ENCODE assay signal across 35 mouse cellular contexts in genomic region chr10:97714584-97714983, GRCm38 (mm10). TPM values are rescaled to one million over a fixed set of nuclear protein-coding genes. Genes with fewer than 3 reads are reported as not detected.
DNase-seq lines count a peak whose midpoint lies in the region; ATAC-seq and TF ChIP-seq lines count a peak whose summit lies in the region.
"Had no signal": no experiment of that assay in that cellular context is flagged by ENCODE, and none has a peak within 500 bp of the region (broad histone marks: within the 10 kb centered on the region; RNA-seq: fewer than 3 reads in every experiment).

No protein-coding gene starts in this region.

- ATAC-seq in heart, embryonic 13.5 days (ENCODE audit: extremely low read depth, insufficient number of reproducible peaks, low FRiP score, low TSS enrichment), result no peak
- no peak for ATAC-seq in heart, embryonic 16.5 days (replicated peaks; ENCODE audit: extremely low read depth, insufficient read depth, low FRiP score)
- ATAC-seq: forebrain, embryonic 15.5 days; Patski had no signal

- no peak overlapping the region for H3K4me3 ChIP-seq in heart, embryonic 10.5 days
- H3K4me3 ChIP-seq in heart, embryonic 13.5 days, result no peak overlapping the region
- H3K4me3 ChIP-seq in heart, embryonic 16.5 days (ENCODE audit: low read length), result no peak overlapping the region
- peak overlapping the region; percentile 79 for H3K4me3 ChIP-seq in testis, adult 2 months (ENCODE audit: control insufficient read depth, low read depth, low read length)
- H3K4me3 ChIP-seq: embryonic facial prominence, embryonic 10.5 days; embryonic facial prominence, embryonic 13.5 days; erythroblast, embryonic 14.5 days; forebrain, embryonic 12.5 days; forebrain, embryonic 15.5 days; hindbrain, embryonic 12.5 days; hindbrain, embryonic 15.5 days had no signal

- peak; percentile 71; the same call in 1 of the 2 replicates for TF ChIP-seq POLR2A in testis, adult 2 months (IDR thresholded peaks at IDR 0.05; ENCODE audit: control insufficient read depth, low read depth, low read length)

- intact Hi-C loops in heart, postnatal 14 days (cut with DNase I), result no loop called here
- intact Hi-C loops in heart, postnatal 36 days (cut with DNase I), result no loop called here

- H3K9me3 ChIP-seq in heart, embryonic 10.5 days, result no peaks in the 10 kb centered on the region
- no peaks in the 10 kb centered on the region for H3K9me3 ChIP-seq in heart, embryonic 13.5 days
- no peaks in the 10 kb centered on the region for H3K9me3 ChIP-seq in heart, embryonic 16.5 days (replicated peaks; ENCODE audit: control insufficient read depth, low read length)
- H3K9me3 ChIP-seq: embryonic facial prominence, embryonic 10.5 days; embryonic facial prominence, embryonic 13.5 days; forebrain, embryonic 12.5 days; forebrain, embryonic 15.5 days; G1E; hindbrain, embryonic 12.5 days; hindbrain, embryonic 15.5 days had no signal

- H3K4me2 ChIP-seq in heart, embryonic 13.5 days, result peak overlapping the region; percentile 49
- peak overlapping the region; percentile 19; the same call in 1 of the 2 replicates for H3K4me2 ChIP-seq in heart, embryonic 16.5 days (ENCODE audit: low read depth, low read length)
- H3K4me2 ChIP-seq: embryonic facial prominence, embryonic 13.5 days; forebrain, embryonic 12.5 days; forebrain, embryonic 15.5 days; hindbrain, embryonic 12.5 days; hindbrain, embryonic 15.5 days had no signal

- no peak for TF ChIP-seq CTCF in testis, adult 2 months (IDR thresholded peaks at IDR 0.05; ENCODE audit: control insufficient read depth, insufficient read depth, insufficient replicate concordance, low read depth, low read length)

- peaks cover 6% of the 10 kb centered on the region; the same call in 1 of the 2 replicates for H3K4me1 ChIP-seq in heart, embryonic 10.5 days
- H3K4me1 ChIP-seq in heart, embryonic 13.5 days, result peaks cover 20% of the 10 kb centered on the region
- H3K4me1 ChIP-seq in heart, embryonic 16.5 days (ENCODE audit: control insufficient read depth, insufficient read depth, low read length), result peaks cover 8% of the 10 kb centered on the region
- no peaks in the 10 kb centered on the region for H3K4me1 ChIP-seq in testis, adult 2 months (ENCODE audit: control insufficient read depth, insufficient read depth, low read length)
- H3K4me1 ChIP-seq: embryonic facial prominence, embryonic 10.5 days; embryonic facial prominence, embryonic 13.5 days; forebrain, embryonic 12.5 days; hindbrain, embryonic 12.5 days; hindbrain, embryonic 15.5 days had no signal

- no peak overlapping the region for H3K9ac ChIP-seq in heart, embryonic 13.5 days
- no peak overlapping the region for H3K9ac ChIP-seq in heart, embryonic 16.5 days (ENCODE audit: low read length)
- H3K9ac ChIP-seq: embryonic facial prominence, embryonic 13.5 days; forebrain, embryonic 12.5 days; forebrain, embryonic 15.5 days; hindbrain, embryonic 12.5 days; hindbrain, embryonic 15.5 days had no signal

- DNase-seq in heart, embryonic 10.5 days (ENCODE audit: low spot score), result no peak
- DNase-seq in heart, postnatal 14 days, result no peak
- DNase-seq in heart, postnatal 36 days, result no peak
- no peak for DNase-seq in heart, adult 8-10 months (ENCODE audit: low spot score)
- DNase-seq in testis, postnatal 10 days (ENCODE audit: low spot score), result no peak
- DNase-seq: adrenal gland, postnatal 10 days; adrenal gland, postnatal 36 days; B cell, adult 2 months; cerebellum, adult 18-20 months; cerebellum, adult 9-10 months; cerebellum, postnatal 36 days; embryo, embryonic 11 days; gastrocnemius, postnatal 25 days; heart, adult 18-20 months; kidney, adult 2 months had no signal

- 71% methylated on average over 4 of the region's 4 CpGs for WGBS in heart, embryonic 10.5 days
- 44% methylated on average over 4 of the region's 4 CpGs for WGBS in heart, embryonic 13.5 days
- WGBS in heart, embryonic 16.5 days, result 54% methylated on average over 4 of the region's 4 CpGs

- no peaks in the 10 kb centered on the region for H3K27me3 ChIP-seq in heart, embryonic 10.5 days (ENCODE audit: insufficient read depth, poor library complexity, severe bottlenecking)
- H3K27me3 ChIP-seq in heart, embryonic 13.5 days (replicated peaks), result no peaks in the 10 kb centered on the region
- H3K27me3 ChIP-seq in heart, embryonic 16.5 days (ENCODE audit: control insufficient read depth, insufficient read depth, low read length), result no peaks in the 10 kb centered on the region
- H3K27me3 ChIP-seq in testis, adult 2 months (ENCODE audit: control insufficient read depth, insufficient read depth, low read length), result no peaks in the 10 kb centered on the region
- H3K27me3 ChIP-seq: CH12.LX; embryonic facial prominence, embryonic 13.5 days; forebrain, embryonic 12.5 days; forebrain, embryonic 15.5 days; hindbrain, embryonic 12.5 days; hindbrain, embryonic 15.5 days had no signal

- H3K36me3 ChIP-seq in heart, embryonic 10.5 days, result no peaks in the 10 kb centered on the region
- no peaks in the 10 kb centered on the region for H3K36me3 ChIP-seq in heart, embryonic 13.5 days
- H3K36me3 ChIP-seq in heart, embryonic 16.5 days (ENCODE audit: control insufficient read depth, insufficient read depth), result no peaks in the 10 kb centered on the region
- H3K36me3 ChIP-seq in testis, adult 2 months (ENCODE audit: control insufficient read depth, insufficient read depth, low read length), result no peaks in the 10 kb centered on the region
- H3K36me3 ChIP-seq: embryonic facial prominence, embryonic 10.5 days; embryonic facial prominence, embryonic 13.5 days; forebrain, embryonic 12.5 days; forebrain, embryonic 15.5 days; G1E; hindbrain, embryonic 12.5 days; hindbrain, embryonic 15.5 days had no signal

- H3K27ac ChIP-seq in heart, embryonic 10.5 days, result 0 out of 2 replicates have a peak overlapping the region, but pooled peaks have one; percentile 6
- no peak overlapping the region for H3K27ac ChIP-seq in heart, embryonic 13.5 days (replicated peaks)
- H3K27ac ChIP-seq in heart, embryonic 16.5 days (ENCODE audit: low read length), result no peak overlapping the region
- H3K27ac ChIP-seq in testis, adult 2 months (ENCODE audit: control insufficient read depth, insufficient read depth, low read depth, low read length), result no peak overlapping the region
- H3K27ac ChIP-seq: embryonic facial prominence, embryonic 10.5 days; embryonic facial prominence, embryonic 13.5 days; forebrain, embryonic 12.5 days; forebrain, embryonic 15.5 days; hindbrain, embryonic 12.5 days; hindbrain, embryonic 15.5 days had no signal

RNA-seq across cellular contexts. Expression of gene C030005K15Rik, which starts 12.0 kb away (rescaled TPM):
- not detected in 2 replicates for polyA plus RNA-seq in heart, embryonic 10.5 days (2016; fragmentation: Nextera tagmentation; extraction: Ambion mirVana)
- not detected for total RNA-seq in heart, postnatal 14 days (2021)
- not detected in 2 replicates for polyA plus RNA-seq in heart, embryonic 13.5 days (2015; fragmentation: Nextera tagmentation; extraction: Ambion mirVana)
- total RNA-seq in heart, postnatal 36 days (2021), result not detected
- polyA plus RNA-seq in heart, embryonic 16.5 days (2015; fragmentation: Nextera tagmentation; extraction: Ambion mirVana), result not detected in 2 replicates
- not detected for total RNA-seq in heart, adult 8-10 months (2022)
- not detected in 2 replicates for polyA plus RNA-seq in testis, adult 2 months (2012; rRNA removed)
- total RNA-seq: adrenal gland, adult 18-20 months; adrenal gland, postnatal 10 days; adrenal gland, postnatal 36 days; CH12.LX; G1E; gastrocnemius, adult 8-10 months; gastrocnemius, postnatal 25 days; heart, adult 18-20 months; hematopoietic stem cell, adult 5-6 weeks had no signal
- polyA plus RNA-seq: embryonic facial prominence, embryonic 10.5 days; embryonic facial prominence, embryonic 13.5 days; erythroblast, embryonic 14.5 days; forebrain, embryonic 12.5 days; forebrain, embryonic 15.5 days; G1E; gonadal fat pad, adult 2 months; hindbrain, embryonic 12.5 days; hindbrain, embryonic 15.5 days; intestine, embryonic 14.5 days; intestine, postnatal 0 days; kidney, adult 2 months; Patski had no signal

RNA-seq across cellular contexts. Expression of gene Ccer1, which starts 21.7 kb away (rescaled TPM):
- not detected in 2 replicates for polyA plus RNA-seq in heart, embryonic 10.5 days (2016; fragmentation: Nextera tagmentation; extraction: Ambion mirVana)
- total RNA-seq in heart, postnatal 14 days (2021), result not detected
- not detected in 2 replicates for polyA plus RNA-seq in heart, embryonic 13.5 days (2015; fragmentation: Nextera tagmentation; extraction: Ambion mirVana)
- not detected for total RNA-seq in heart, postnatal 36 days (2021)
- polyA plus RNA-seq in heart, embryonic 16.5 days (2015; fragmentation: Nextera tagmentation; extraction: Ambion mirVana), result not detected in 2 replicates
- total RNA-seq in heart, adult 8-10 months (2022), result not detected
- 205 and 233 TPM in 2 replicates for polyA plus RNA-seq in testis, adult 2 months (2012; rRNA removed)
- total RNA-seq: adrenal gland, adult 18-20 months; adrenal gland, postnatal 10 days; adrenal gland, postnatal 36 days; CH12.LX; gastrocnemius, adult 8-10 months; gastrocnemius, postnatal 25 days; heart, adult 18-20 months; hematopoietic stem cell, adult 5-6 weeks had no signal
- polyA plus RNA-seq: cortical plate, adult 2 months; embryonic facial prominence, embryonic 10.5 days; embryonic facial prominence, embryonic 13.5 days; erythroblast, embryonic 14.5 days; forebrain, embryonic 12.5 days; forebrain, embryonic 15.5 days; G1E; hindbrain, embryonic 15.5 days; intestine, embryonic 14.5 days; intestine, postnatal 0 days; Patski had no signal

Comparison
In these comparisons a context has a peak if more than half of its experiments do, and no peak if none do; other contexts are left out.
1. RNA of gene Ccer1, which starts 21.7 kb away (polyA plus RNA-seq): 205 to 233 TPM in testis, adult 2 months; not detected in heart, embryonic 10.5 days, not detected in heart, embryonic 13.5 days and not detected in heart, embryonic 16.5 days; every median in the first group is over 100 times any median in the second.